Comparison of ENCODE assay signal across 10 mouse cellular contexts in the genomic region with DNA sequence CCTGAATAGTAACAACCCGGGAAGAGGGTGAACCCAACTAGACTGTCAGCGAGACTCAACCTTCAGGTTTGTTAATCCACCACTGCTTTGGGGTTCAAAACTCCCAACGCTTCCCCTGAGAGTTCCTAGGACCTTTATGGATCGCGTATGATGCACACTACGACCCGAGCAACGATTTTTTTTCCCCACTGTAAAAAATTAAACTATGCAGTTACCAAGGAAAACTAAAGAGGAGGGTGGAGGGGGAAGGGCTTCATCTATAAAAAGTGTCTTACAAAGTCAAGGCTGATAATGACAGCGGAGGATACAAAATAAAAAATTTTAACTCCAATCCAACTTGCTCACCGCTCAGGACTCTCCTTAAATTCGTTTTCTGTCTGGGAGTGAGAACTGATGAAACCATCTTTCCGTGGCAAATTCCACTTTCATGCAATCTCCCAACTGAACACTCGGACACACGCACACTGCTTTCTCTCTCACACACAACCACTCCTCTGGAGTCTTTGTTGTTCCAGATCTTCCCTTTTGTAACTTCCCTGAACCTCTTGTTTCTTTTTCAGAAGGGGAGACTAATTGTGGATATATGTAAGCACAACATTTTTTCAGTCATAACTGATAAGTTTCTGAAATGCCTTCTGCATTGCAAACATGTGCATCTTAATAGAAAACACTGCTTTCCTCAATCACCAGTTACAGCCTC. TPM values are rescaled to one million over a fixed set of nuclear protein-coding genes. Genes with fewer than 3 reads are reported as not detected.
DNase-seq lines count a peak whose midpoint lies in the region; ATAC-seq and TF ChIP-seq lines count a peak whose summit lies in the region.
"Had no signal": no experiment of that assay in that cellular context is flagged by ENCODE, and none has a peak within 500 bp of the region (broad histone marks: within the 10 kb centered on the region; RNA-seq: fewer than 3 reads in every experiment).

No protein-coding gene starts in this region.

- H3K4me3 ChIP-seq in layer of hippocampus, adult 2 months: peak overlapping the region; percentile 35; the same call in 1 of the 2 replicates
- H3K4me3 ChIP-seq in forebrain, embryonic 14.5 days (ENCODE audit: low read depth, low read length): peak overlapping the region; percentile 23; the same call in 1 of the 2 replicates
- peak overlapping the region; percentile 52 for H3K4me3 ChIP-seq in limb, embryonic 13.5 days
- peak overlapping the region; percentile 43 for H3K4me3 ChIP-seq in stomach, embryonic 14.5 days (ENCODE audit: low read depth, low read length)
- H3K4me3 ChIP-seq in gastrocnemius, adult 2 months: no peak overlapping the region

- H3K9ac ChIP-seq in forebrain, embryonic 14.5 days (ENCODE audit: low read length): no peak overlapping the region
- peak overlapping the region; percentile 70 for H3K9ac ChIP-seq in limb, embryonic 13.5 days
- peak overlapping the region; percentile 61; the same call in 1 of the 2 replicates for H3K9ac ChIP-seq in stomach, embryonic 14.5 days (replicated peaks; ENCODE audit: low read depth, low read length)

- no peak for DNase-seq in layer of hippocampus, adult 2 months (ENCODE audit: low spot score in 2 of 2)
- no peak for DNase-seq in layer of hippocampus, adult 18-20 months (ENCODE audit: low spot score in 2 of 2)
- no peak for DNase-seq in forebrain, embryonic 14.5 days (ENCODE audit: low spot score)
- DNase-seq in right cerebral cortex, postnatal 25 days: no peak
- DNase-seq in gastrocnemius, adult 2 months: no peak

- H3K36me3 ChIP-seq in forebrain, embryonic 14.5 days (ENCODE audit: control insufficient read depth, insufficient read depth, low read length): no peaks in the 10 kb centered on the region
- H3K36me3 ChIP-seq in limb, embryonic 13.5 days: no peaks in the 10 kb centered on the region
- H3K36me3 ChIP-seq in stomach, embryonic 14.5 days (ENCODE audit: control insufficient read depth, insufficient read depth, low read length): no peaks in the 10 kb centered on the region

- no peak for ATAC-seq in forebrain, embryonic 14.5 days
- no peak for ATAC-seq in limb, embryonic 13.5 days (ENCODE audit: low FRiP score, low read depth)
- no peak for ATAC-seq in stomach, embryonic 14.5 days (ENCODE audit: insufficient number of reproducible peaks, insufficient read depth, low FRiP score, low read depth)
- ATAC-seq in inflammation-experienced regulatory T-cells, adult 6 months: no peak

- TF ChIP-seq CTCF in layer of hippocampus, adult 2 months (conservative IDR thresholded peaks at IDR 0.05): no peak
- no peak for TF ChIP-seq CTCF in gastrocnemius, adult 2 months (IDR thresholded peaks at IDR 0.05)

- peaks cover 7% of the 10 kb centered on the region; the same call in 1 of the 2 replicates for H3K4me1 ChIP-seq in forebrain, embryonic 14.5 days (ENCODE audit: control insufficient read depth, insufficient read depth, low read length)
- H3K4me1 ChIP-seq in limb, embryonic 13.5 days: peaks cover 40% of the 10 kb centered on the region
- no peaks in the 10 kb centered on the region for H3K4me1 ChIP-seq in stomach, embryonic 14.5 days (ENCODE audit: control insufficient read depth, insufficient read depth, low read length)

- peak overlapping the region; percentile 49; the same call in 1 of the 2 replicates for H3K4me2 ChIP-seq in forebrain, embryonic 14.5 days (ENCODE audit: low read length)
- H3K4me2 ChIP-seq in limb, embryonic 13.5 days (replicated peaks): peak overlapping the region; percentile 80
- peak overlapping the region; percentile 54 for H3K4me2 ChIP-seq in stomach, embryonic 14.5 days (replicated peaks; ENCODE audit: low read depth, low read length)

- WGBS in forebrain, embryonic 14.5 days: under 1% methylated on average over 14 of the region's 14 CpGs
- 2% methylated on average over 14 of the region's 14 CpGs for WGBS in limb, embryonic 13.5 days
- 3% methylated on average over 14 of the region's 14 CpGs for WGBS in stomach, embryonic 14.5 days

- no peaks in the 10 kb centered on the region for H3K9me3 ChIP-seq in forebrain, embryonic 14.5 days (replicated peaks; ENCODE audit: control insufficient read depth, low read length)
- no peaks in the 10 kb centered on the region for H3K9me3 ChIP-seq in limb, embryonic 13.5 days
- H3K9me3 ChIP-seq in stomach, embryonic 14.5 days (ENCODE audit: control insufficient read depth, low read depth, low read length): no peaks in the 10 kb centered on the region

- intact Hi-C loops in gastrocnemius, adult 2 months (cut with DNase I): no loop called here

- no peak overlapping the region for H3K27ac ChIP-seq in layer of hippocampus, adult 2 months
- no peak overlapping the region for H3K27ac ChIP-seq in forebrain, embryonic 14.5 days (ENCODE audit: low read depth, low read length)
- H3K27ac ChIP-seq in limb, embryonic 13.5 days: peak overlapping the region; percentile 83; the same call in 1 of the 2 replicates
- H3K27ac ChIP-seq in stomach, embryonic 14.5 days (ENCODE audit: low read length): peak overlapping the region; percentile 82
- H3K27ac ChIP-seq in gastrocnemius, adult 2 months: no peak overlapping the region
- H3K27ac ChIP-seq: macrophage had no signal

- peaks cover 59% of the 10 kb centered on the region for H3K27me3 ChIP-seq in forebrain, embryonic 14.5 days (replicated peaks; ENCODE audit: control insufficient read depth, insufficient read depth, low read length)
- peaks cover 66% of the 10 kb centered on the region for H3K27me3 ChIP-seq in limb, embryonic 13.5 days
- H3K27me3 ChIP-seq in stomach, embryonic 14.5 days (ENCODE audit: control insufficient read depth, insufficient read depth, low read length): peaks cover 9% of the 10 kb centered on the region; the same call in 1 of the 2 replicates

RNA-seq across cellular contexts. Expression of gene Hpse2, which starts 0.9 kb away (rescaled TPM):
- under 1 TPM; 0.15 to 0.33 TPM for total RNA-seq in layer of hippocampus, adult 2 months (2021)
- total RNA-seq in layer of hippocampus, adult 18-20 months (2021): under 1 TPM; 0.15 to 0.20 TPM
- polyA plus RNA-seq in forebrain, embryonic 14.5 days (2014; fragmentation: Nextera tagmentation; extraction: Ambion mirVana): 0.04 TPM in 1 of 2 replicates, not detected in the other
- 9.8 and 10.8 TPM in 2 replicates for polyA plus RNA-seq in limb, embryonic 13.5 days (2015; fragmentation: Nextera tagmentation; extraction: Ambion mirVana)
- polyA plus RNA-seq in stomach, embryonic 14.5 days (2014; fragmentation: Nextera tagmentation; extraction: Ambion mirVana): 11.4 and 16.1 TPM in 2 replicates
- polyA plus RNA-seq in inflammation-experienced regulatory T-cells, adult 6 months (2017; shearing (Covaris generic)): not detected
- not detected for total RNA-seq in gastrocnemius, adult 2 months (2021)
- total RNA-seq: MEL had no signal
- polyA plus RNA-seq: macrophage had no signal

RNA-seq across cellular contexts. Expression of gene Cnnm1, which starts 53.0 kb away (rescaled TPM):
- total RNA-seq in layer of hippocampus, adult 2 months (2021): 100 to 1,000 TPM; 113 to 115 TPM
- 100 to 1,000 TPM; 116 TPM for total RNA-seq in layer of hippocampus, adult 18-20 months (2021)
- polyA plus RNA-seq in forebrain, embryonic 14.5 days (2014; fragmentation: Nextera tagmentation; extraction: Ambion mirVana): 0.62 and 1.4 TPM in 2 replicates
- polyA plus RNA-seq in limb, embryonic 13.5 days (2015; fragmentation: Nextera tagmentation; extraction: Ambion mirVana): 1.0 and 1.1 TPM in 2 replicates
- 0.32 and 0.77 TPM in 2 replicates for polyA plus RNA-seq in stomach, embryonic 14.5 days (2014; fragmentation: Nextera tagmentation; extraction: Ambion mirVana)
- polyA plus RNA-seq in inflammation-experienced regulatory T-cells, adult 6 months (2017; shearing (Covaris generic)): not detected
- under 1 TPM in 1 of 2 experiments, not detected in 1; 0.08 TPM for total RNA-seq in gastrocnemius, adult 2 months (2021)
- total RNA-seq: MEL had no signal
- polyA plus RNA-seq: macrophage had no signal

Comparison
In these comparisons a context has a peak if more than half of its experiments do, and no peak if none do; other contexts are left out.
1. H3K27ac ChIP-seq: peak in limb, embryonic 13.5 days (single experiment) and stomach, embryonic 14.5 days (single experiment); none in layer of hippocampus, adult 2 months (single experiment), forebrain, embryonic 14.5 days (single experiment) and gastrocnemius, adult 2 months (single experiment).
2. RNA of gene Hpse2, which starts 0.9 kb away (polyA plus RNA-seq): 11.4 to 16.1 TPM in stomach, embryonic 14.5 days and 9.8 to 10.8 TPM in limb, embryonic 13.5 days; 0.04 TPM in forebrain, embryonic 14.5 days and not detected in inflammation-experienced regulatory T-cells, adult 6 months; every median in the first group is over 10 times any median in the second.
3. Peak in every context shown above with its lines, with median percentiles within 50 percentile points of each other: H3K4me2 ChIP-seq.